Mouse (Mus musculus): ENCODE measurements around the gene Lenep. TPM values are rescaled to one million over a fixed set of nuclear protein-coding genes. Genes with fewer than 3 reads are reported as not detected.
A peak's percentile ranks its signal among the peaks of the same experiment; 100 is the strongest.

Gene Lenep
- polyA plus RNA-seq, 1 experiment, result 0.66 TPM

GRCm38 (mm10) chr3:89406887-89407286 is 4.3 kb upstream of the Lenep start:
- WGBS, result 93% methylated on average over 6 of the region's 6 CpGs

GRCm38 (mm10) chr3:89401329-89401728 is 1.3 kb downstream of the Lenep start:
- Histone ChIP-seq H3K4me3 (ENCODE audit: control insufficient read depth, insufficient read depth, low read length) (no peak overlapping the region), H3K27me3 (ENCODE audit: control insufficient read depth, insufficient read depth, low read length) (no peaks in the 10 kb centered on the region), H3K4me1 (replicated peaks; ENCODE audit: control insufficient read depth, insufficient read depth, low read length) (peaks cover 3% of the 10 kb centered on the region), H3K36me3 (ENCODE audit: control insufficient read depth, insufficient read depth, low read length) (no peaks in the 10 kb centered on the region; the same call in 1 of the 2 replicates), H3K27ac (ENCODE audit: control insufficient read depth, insufficient read depth, low read length) (no peak overlapping the region)
- WGBS, result 94% methylated on average over 7 of the region's 7 CpGs
- DNase-seq, result no peak
- TF ChIP-seq POLR2A (IDR thresholded peaks at IDR 0.05; ENCODE audit: control insufficient read depth, extremely low read depth, insufficient read depth, low read length, poor library complexity) (no peak), CTCF (IDR thresholded peaks at IDR 0.05; ENCODE audit: borderline replicate concordance, control insufficient read depth, extremely low read depth, insufficient read depth, low read length, poor library complexity) (no peak)

More at GRCm38 (mm10) chr3:89406887-89407286, 4.3 kb upstream of the Lenep start:
- Histone ChIP-seq H3K27me3 (ENCODE audit: control insufficient read depth, insufficient read depth, low read length) (no peaks in the 10 kb centered on the region), H3K36me3 (ENCODE audit: control insufficient read depth, insufficient read depth, low read length) (peaks cover 4% of the 10 kb centered on the region; the same call in 1 of the 2 replicates), H3K4me1 (replicated peaks; ENCODE audit: control insufficient read depth, insufficient read depth, low read length) (peaks cover 7% of the 10 kb centered on the region), H3K4me3 (ENCODE audit: control insufficient read depth, insufficient read depth, low read length) (no peak overlapping the region), H3K27ac (ENCODE audit: control insufficient read depth, insufficient read depth, low read length) (no peak overlapping the region)
- DNase-seq, result no peak
- TF ChIP-seq CTCF (IDR thresholded peaks at IDR 0.05; ENCODE audit: borderline replicate concordance, control insufficient read depth, extremely low read depth, insufficient read depth, low read length, poor library complexity) (no peak), POLR2A (IDR thresholded peaks at IDR 0.05; ENCODE audit: control insufficient read depth, extremely low read depth, insufficient read depth, low read length, poor library complexity) (no peak)

GRCm38 (mm10) chr3:89396654-89397005 is 6.0 kb downstream of the Lenep start:
- DNase-seq, result no peak
- no peaks in the 10 kb centered on the region for H3K36me3 ChIP-seq (ENCODE audit: control insufficient read depth, insufficient read depth, low read length)
- 5% methylated on average over 4 of the region's 4 CpGs for WGBS
- peaks cover 25% of the 10 kb centered on the region for H3K4me1 ChIP-seq (replicated peaks; ENCODE audit: control insufficient read depth, insufficient read depth, low read length)
- H3K4me3 ChIP-seq (ENCODE audit: control insufficient read depth, insufficient read depth, low read length), result no peak overlapping the region
- peaks cover 13% of the 10 kb centered on the region for H3K27me3 ChIP-seq (ENCODE audit: control insufficient read depth, insufficient read depth, low read length)
- H3K27ac ChIP-seq (ENCODE audit: control insufficient read depth, insufficient read depth, low read length), result no peak overlapping the region
- TF ChIP-seq CTCF (IDR thresholded peaks at IDR 0.05; ENCODE audit: borderline replicate concordance, control insufficient read depth, extremely low read depth, insufficient read depth, low read length, poor library complexity) (no peak), POLR2A (IDR thresholded peaks at IDR 0.05; ENCODE audit: control insufficient read depth, extremely low read depth, insufficient read depth, low read length, poor library complexity) (no peak)

GRCm38 (mm10) chr3:89395806-89396653 is 6.6 kb downstream of the Lenep start:
- TF ChIP-seq POLR2A (IDR thresholded peaks at IDR 0.05; ENCODE audit: control insufficient read depth, extremely low read depth, insufficient read depth, low read length, poor library complexity), result no peak
- peak; percentile 89 for TF ChIP-seq CTCF (IDR thresholded peaks at IDR 0.05; ENCODE audit: borderline replicate concordance, control insufficient read depth, extremely low read depth, insufficient read depth, low read length, poor library complexity)
- Histone ChIP-seq H3K27ac (ENCODE audit: control insufficient read depth, insufficient read depth, low read length) (no peak overlapping the region), H3K4me3 (ENCODE audit: control insufficient read depth, insufficient read depth, low read length) (no peak overlapping the region; the same call in 1 of the 2 replicates), H3K4me1 (replicated peaks; ENCODE audit: control insufficient read depth, insufficient read depth, low read length) (peaks cover 31% of the 10 kb centered on the region), H3K36me3 (ENCODE audit: control insufficient read depth, insufficient read depth, low read length) (no peaks in the 10 kb centered on the region), H3K27me3 (ENCODE audit: control insufficient read depth, insufficient read depth, low read length) (peaks cover 13% of the 10 kb centered on the region)
- DNase-seq, result peak; percentile 79
- under 1% methylated on average over 43 of the region's 44 CpGs for WGBS

GRCm38 (mm10) chr3:89395419-89395805 is 7.2 kb downstream of the Lenep start:
- H3K27me3 ChIP-seq (ENCODE audit: control insufficient read depth, insufficient read depth, low read length), result peaks cover 13% of the 10 kb centered on the region
- no peak overlapping the region for H3K4me3 ChIP-seq (ENCODE audit: control insufficient read depth, insufficient read depth, low read length)
- DNase-seq, result no peak
- H3K27ac ChIP-seq (ENCODE audit: control insufficient read depth, insufficient read depth, low read length), result no peak overlapping the region
- 10% methylated on average over 10 of the region's 10 CpGs for WGBS
- TF ChIP-seq POLR2A (IDR thresholded peaks at IDR 0.05; ENCODE audit: control insufficient read depth, extremely low read depth, insufficient read depth, low read length, poor library complexity) (no peak), CTCF (IDR thresholded peaks at IDR 0.05; ENCODE audit: borderline replicate concordance, control insufficient read depth, extremely low read depth, insufficient read depth, low read length, poor library complexity) (no peak)
- no peaks in the 10 kb centered on the region for H3K36me3 ChIP-seq (ENCODE audit: control insufficient read depth, insufficient read depth, low read length)
- H3K4me1 ChIP-seq (replicated peaks; ENCODE audit: control insufficient read depth, insufficient read depth, low read length), result peaks cover 36% of the 10 kb centered on the region

- TF ChIP-seq POLR2A (IDR thresholded peaks at IDR 0.05; ENCODE audit: control insufficient read depth, extremely low read depth, insufficient read depth, low read length, poor library complexity) (no peak), CTCF (IDR thresholded peaks at IDR 0.05; ENCODE audit: borderline replicate concordance, control insufficient read depth, extremely low read depth, insufficient read depth, low read length, poor library complexity) (no peak)
- whole genome bisulfite sequencing, result 2% methylated on average over 12 of the region's 12 CpGs
- H3K4me3 ChIP-seq (ENCODE audit: control insufficient read depth, insufficient read depth, low read length), result peak overlapping the region; percentile 16
- peak; percentile 18 for DNase-seq
- H3K27ac ChIP-seq (ENCODE audit: control insufficient read depth, insufficient read depth, low read length), result no peak overlapping the region
- H3K27me3 ChIP-seq (ENCODE audit: control insufficient read depth, insufficient read depth, low read length), result peaks cover 13% of the 10 kb centered on the region
- H3K4me1 ChIP-seq (replicated peaks; ENCODE audit: control insufficient read depth, insufficient read depth, low read length), result peaks cover 41% of the 10 kb centered on the region
- H3K36me3 ChIP-seq (ENCODE audit: control insufficient read depth, insufficient read depth, low read length), result no peaks in the 10 kb centered on the region
Measured at GRCm38 (mm10) chr3:89394894-89395256, 7.7 kb downstream of the Lenep start.

Measured in thymus, adult 2 months (tissue).